In genomic region chr5:27265281-27265680, GRCm38 (mm10) we compare ENCODE assay signal across 24 mouse cellular contexts.
DNase-seq lines count a peak whose midpoint lies in the region; ATAC-seq lines count a peak whose summit lies in the region.
"Had no signal": no experiment of that assay in that cellular context is flagged by ENCODE, and none has a peak within 500 bp of the region (broad histone marks: within the 10 kb centered on the region; RNA-seq: fewer than 3 reads in every experiment).

No protein-coding gene starts in this region.

- no peak overlapping the region for H3K27ac ChIP-seq in hindbrain, embryonic 16.5 days (ENCODE audit: low read depth, low read length)
- no peak overlapping the region for H3K27ac ChIP-seq in neural tube, embryonic 14.5 days (ENCODE audit: low read depth, low read length)
- H3K27ac ChIP-seq: forebrain, embryonic 10.5 days; heart, embryonic 13.5 days; intestine, embryonic 15.5 days; limb, embryonic 13.5 days; liver, embryonic 13.5 days; lung, embryonic 15.5 days; neural tube, embryonic 12.5 days; stomach, embryonic 15.5 days had no signal

- no peaks in the 10 kb centered on the region for H3K27me3 ChIP-seq in hindbrain, embryonic 16.5 days (replicated peaks; ENCODE audit: control insufficient read depth, insufficient read depth, low read length)
- H3K27me3 ChIP-seq in neural tube, embryonic 14.5 days (ENCODE audit: control insufficient read depth, insufficient read depth, low read length): no peaks in the 10 kb centered on the region
- H3K27me3 ChIP-seq: CH12.LX; intestine, embryonic 15.5 days; limb, embryonic 13.5 days; liver, embryonic 13.5 days; lung, embryonic 15.5 days; neural tube, embryonic 12.5 days; stomach, embryonic 15.5 days had no signal

- ATAC-seq in hindbrain, embryonic 16.5 days: no peak
- ATAC-seq in neural tube, embryonic 14.5 days (ENCODE audit: low read depth): no peak
- ATAC-seq: intestine, embryonic 15.5 days had no signal

- H3K4me3 ChIP-seq in hindbrain, embryonic 16.5 days (ENCODE audit: low read length): no peak overlapping the region; the same call in 1 of the 2 replicates
- H3K4me3 ChIP-seq in neural tube, embryonic 14.5 days (ENCODE audit: low read depth, low read length): no peak overlapping the region
- H3K4me3 ChIP-seq: forebrain, embryonic 10.5 days; heart, embryonic 13.5 days; intestine, embryonic 15.5 days; limb, embryonic 13.5 days; liver, embryonic 13.5 days; lung, embryonic 15.5 days; neural tube, embryonic 12.5 days; stomach, embryonic 15.5 days had no signal

- H3K36me3 ChIP-seq in hindbrain, embryonic 16.5 days (ENCODE audit: control insufficient read depth, insufficient read depth, low read length): no peaks in the 10 kb centered on the region
- no peaks in the 10 kb centered on the region for H3K36me3 ChIP-seq in neural tube, embryonic 14.5 days (ENCODE audit: control insufficient read depth, insufficient read depth, low read length)
- H3K36me3 ChIP-seq: forebrain, embryonic 10.5 days; heart, embryonic 13.5 days; intestine, embryonic 15.5 days; limb, embryonic 13.5 days; liver, embryonic 13.5 days; lung, embryonic 15.5 days; neural tube, embryonic 12.5 days; stomach, embryonic 15.5 days had no signal

- no peaks in the 10 kb centered on the region; the same call in 1 of the 2 replicates for H3K9me3 ChIP-seq in hindbrain, embryonic 16.5 days (ENCODE audit: control insufficient read depth, low read length)
- no peaks in the 10 kb centered on the region for H3K9me3 ChIP-seq in neural tube, embryonic 14.5 days (ENCODE audit: control insufficient read depth, low read length)
- H3K9me3 ChIP-seq: forebrain, embryonic 10.5 days; heart, embryonic 13.5 days; intestine, embryonic 15.5 days; limb, embryonic 13.5 days; liver, embryonic 13.5 days; lung, embryonic 15.5 days; neural tube, embryonic 12.5 days; stomach, embryonic 15.5 days had no signal

- H3K4me2 ChIP-seq in hindbrain, embryonic 16.5 days (ENCODE audit: low read length): peak overlapping the region; percentile 81
- peak overlapping the region; percentile 3; the same call in 1 of the 2 replicates for H3K4me2 ChIP-seq in neural tube, embryonic 14.5 days (ENCODE audit: low read depth, low read length)
- H3K4me2 ChIP-seq: heart, embryonic 13.5 days; intestine, embryonic 15.5 days; limb, embryonic 13.5 days; liver, embryonic 13.5 days; lung, embryonic 15.5 days; neural tube, embryonic 12.5 days; stomach, embryonic 15.5 days had no signal

- 69% methylated on average over 3 of the region's 3 CpGs for WGBS in hindbrain, embryonic 16.5 days
- 74% methylated on average over 3 of the region's 3 CpGs for WGBS in neural tube, embryonic 14.5 days

- intact Hi-C loops in left cerebral cortex, postnatal 4 days (cut with DNase I): no loop called here
- intact Hi-C loops in left cerebral cortex, postnatal 25 days (cut with DNase I): loop anchor here (10.0 kb wide), 1 partner anchor 150 kb away; no protein-coding TSS in a partner anchor

- no peak overlapping the region for H3K9ac ChIP-seq in hindbrain, embryonic 16.5 days (ENCODE audit: low read depth, low read length)
- H3K9ac ChIP-seq in neural tube, embryonic 14.5 days (replicated peaks; ENCODE audit: low read depth, low read length): no peak overlapping the region
- H3K9ac ChIP-seq: heart, embryonic 13.5 days; intestine, embryonic 15.5 days; limb, embryonic 13.5 days; liver, embryonic 13.5 days; lung, embryonic 15.5 days; neural tube, embryonic 12.5 days; stomach, embryonic 15.5 days had no signal

- H3K4me1 ChIP-seq in hindbrain, embryonic 16.5 days (ENCODE audit: control insufficient read depth, insufficient read depth, low read depth, low read length): peaks cover 28% of the 10 kb centered on the region
- H3K4me1 ChIP-seq in neural tube, embryonic 14.5 days (ENCODE audit: control insufficient read depth, insufficient read depth, low read length): peaks cover 12% of the 10 kb centered on the region; the same call in 1 of the 2 replicates
- H3K4me1 ChIP-seq: liver, embryonic 13.5 days; lung, embryonic 15.5 days; stomach, embryonic 15.5 days had no signal

- peak; percentile 31 to 46 for DNase-seq in cerebellum, postnatal 25 days
- no peak for DNase-seq in cerebellum, adult 11-12 months
- DNase-seq in left cerebral cortex, postnatal 4 days: peak; percentile 18
- no peak for DNase-seq in left cerebral cortex, postnatal 25 days (ENCODE audit: low spot score in 2 of 2)
- DNase-seq in adrenal gland, postnatal 14 days: no peak
- DNase-seq: adrenal gland, postnatal 25 days; cerebellum, adult 18-20 months; heart, adult 11 months; kidney, postnatal 36 days; liver, embryonic 13.5 days; lung, postnatal 4 days; right cerebral cortex, postnatal 25 days; thymus, adult 18-20 months; thymus, postnatal 4 days had no signal

Comparison
In these comparisons a context has a peak if more than half of its experiments do, and no peak if none do; other contexts are left out.
1. DNase-seq: peak in cerebellum, postnatal 25 days (2 of 2) and left cerebral cortex, postnatal 4 days (single experiment); none in cerebellum, adult 11-12 months (single experiment), left cerebral cortex, postnatal 25 days (0 of 2) and adrenal gland, postnatal 14 days (single experiment).